Mouse (Mus musculus) heart, postnatal 10 days (tissue): ENCODE data around the gene Gm8082. TPM values are rescaled to one million over a fixed set of nuclear protein-coding genes. Genes with fewer than 3 reads are reported as not detected.
"Not testable (repeated sequence)": the region's sequence is repeated elsewhere in the genome, so short reads cannot be mapped to it uniquely, and the experiment has no call there.

ENCODE experiments used
- DNase-seq, 2 experiments: peaks; one replicate each; pipeline ENCODE4 v3.0.0; 2021
- intact Hi-C: fragments of 180-260 bp; cut with DNase I; formaldehyde crosslinking; loops from one replicate; pipeline ENCODE4 v1.15.1; 2025
- total RNA-seq, 2 experiments: library from RNA; stranded (reverse); gene quantifications; 2 replicates each; pipeline ENCODE4 v1.2.3; 2021

Gm8082 gene
- not detected for total RNA-seq

- intact Hi-C loops, result not testable (repeated sequence)
Measured at GRCm38 (mm10) chr14:42993524-42993923, at the start of gene Gm8082. Gm8082 (minus strand) TSS chr14:42993624.

GRCm38 (mm10) chr14:43015528-43015927 is 22.1 kb upstream of the Gm8082 start, which contains the start of gene Gm10376:
Gm10376 (minus strand) TSS chr14:43015628.
- DNase-seq, intact Hi-C loops: not testable (repeated sequence)

More at GRCm38 (mm10) chr14:42993524-42993923, at the start of gene Gm8082:
- not testable (repeated sequence) for DNase-seq

Other genes starting within 250 kb of the Gm8082 start
- gene Gm3015, start 224.8 kb downstream of the Gm8082 start, total RNA-seq, result not detected
- gene Gm10377, start 195.6 kb downstream of the Gm8082 start, total RNA-seq, result not detected
- gene Gm21977, start 140.1 kb downstream of the Gm8082 start, total RNA-seq, result not detected
- not detected for gene Gm10376, start 22.0 kb upstream of the Gm8082 start, total RNA-seq
- not detected for gene Gm8094, start 83.0 kb upstream of the Gm8082 start, total RNA-seq
- not detected for gene Gm8104, start 107.0 kb upstream of the Gm8082 start, total RNA-seq
- not detected for gene Gm7233, start 186.2 kb upstream of the Gm8082 start, total RNA-seq
- not detected for gene Gm8122, start 241.7 kb upstream of the Gm8082 start, total RNA-seq